Mouse (Mus musculus) fibroblast of lung, adult 2 months (primary cell): ENCODE measurements around the gene Eaf1.
"Not testable (repeated sequence)": the region's sequence is repeated elsewhere in the genome, so short reads cannot be mapped to it uniquely, and the experiment has no call there.

Source experiments
- DNase-seq: peaks from one replicate; pipeline ENCODE4 v3.0.0-alpha.2; 2011; ENCODE audit warnings: low read depth

The Eaf1 gene

GRCm38 (mm10) chr14:31494349-31494974, at the start of gene Eaf1:
TSS of gene Eaf1 (plus strand) at chr14:31494399.
- DNase-seq, result no peak

- no peak for DNase-seq
Observed at GRCm38 (mm10) chr14:31448994-31449393, 45.2 kb upstream of the Eaf1 start.

- not testable (repeated sequence) for DNase-seq
Observed at GRCm38 (mm10) chr14:31453946-31454345, 40.3 kb upstream of the Eaf1 start.

GRCm38 (mm10) chr14:31454849-31455566, 39.2 kb upstream of the Eaf1 start:
- no peak for DNase-seq

GRCm38 (mm10) chr14:31456064-31456721, 38.0 kb upstream of the Eaf1 start:
- DNase-seq, result no peak

- DNase-seq, result no peak
Observed at GRCm38 (mm10) chr14:31458006-31458405, 36.2 kb upstream of the Eaf1 start.

- DNase-seq, result not testable (repeated sequence)
Observed at GRCm38 (mm10) chr14:31462226-31462625, 32.0 kb upstream of the Eaf1 start.

GRCm38 (mm10) chr14:31462886-31463285, 31.3 kb upstream of the Eaf1 start:
- no peak for DNase-seq

GRCm38 (mm10) chr14:31464176-31464575, 30.0 kb upstream of the Eaf1 start:
- DNase-seq, result no peak

GRCm38 (mm10) chr14:31469711-31470110, 24.5 kb upstream of the Eaf1 start:
- no peak for DNase-seq

- peak; percentile 30 for DNase-seq
Observed at GRCm38 (mm10) chr14:31472451-31473061, 21.6 kb upstream of the Eaf1 start.

GRCm38 (mm10) chr14:31473297-31473696, 20.9 kb upstream of the Eaf1 start:
- no peak for DNase-seq

- no peak for DNase-seq
Observed at GRCm38 (mm10) chr14:31482417-31482816, 11.8 kb upstream of the Eaf1 start.

GRCm38 (mm10) chr14:31486465-31486864, 7.7 kb upstream of the Eaf1 start:
- no peak for DNase-seq

- no peak for DNase-seq
Observed at GRCm38 (mm10) chr14:31488055-31488454, 6.1 kb upstream of the Eaf1 start.

- DNase-seq, result no peak
Observed at GRCm38 (mm10) chr14:31493901-31494300, 298 bp upstream of the Eaf1 start.

GRCm38 (mm10) chr14:31494975-31495455, 816 bp downstream of the Eaf1 start, which contains the start of gene Mettl6:
TSS of gene Mettl6 (minus strand) at chr14:31495040.
- DNase-seq, result peak; percentile 72

- DNase-seq, result no peak
Observed at GRCm38 (mm10) chr14:31495538-31495937, 1.3 kb downstream of the Eaf1 start.

- DNase-seq, result no peak
Observed at GRCm38 (mm10) chr14:31496241-31496646, 2.0 kb downstream of the Eaf1 start.

GRCm38 (mm10) chr14:31499526-31499925, 5.3 kb downstream of the Eaf1 start:
- no peak for DNase-seq

- DNase-seq, result no peak
Observed at GRCm38 (mm10) chr14:31503406-31503805, 9.2 kb downstream of the Eaf1 start.

- no peak for DNase-seq
Observed at GRCm38 (mm10) chr14:31506456-31506855, 12.3 kb downstream of the Eaf1 start.
